Mouse (Mus musculus) liver, postnatal 0 days (tissue): ENCODE results near the gene Col5a2. TPM values are rescaled to one million over a fixed set of nuclear protein-coding genes. Genes with fewer than 3 reads are reported as not detected.

Experiments used
- ATAC-seq: fragments of 200-750 bp; cut with Nextera tagmentation; 2 replicates; pipeline ENCODE4 v1.8.0; 2017; ENCODE audit warnings: mild to moderate bottlenecking, moderate library complexity
- DNase-seq: peaks from one replicate; pipeline ENCODE4 v3.0.0-alpha.2; 2016
- H3K27ac ChIP-seq: fragments of 300-500 bp; sonication (generic); 2 replicates; pipeline ENCODE4 v1.5.1; 2014; ENCODE audit warnings: antibody characterized with exemption, moderate library complexity, mild to moderate bottlenecking, low read depth
- H3K27me3 ChIP-seq: fragments of 300-500 bp; sonication (generic); 2 replicates; pipeline ENCODE4 v1.6.1; 2014; ENCODE audit warnings: low read length, control low read depth, mixed read lengths; ENCODE audit not compliant: insufficient read depth
- H3K36me3 ChIP-seq: fragments of 300-500 bp; sonication (generic); replicated peaks from 2 replicates; pipeline ENCODE4 v1.6.1; 2014; ENCODE audit warnings: mild to moderate bottlenecking, control low read depth, low read length, moderate library complexity, mixed read lengths; ENCODE audit not compliant: insufficient read depth
- H3K4me1 ChIP-seq: fragments of 300-500 bp; sonication (generic); 2 replicates; pipeline ENCODE4 v1.6.1; 2014; ENCODE audit warnings: antibody characterized with exemption, mild to moderate bottlenecking, control low read depth; ENCODE audit not compliant: insufficient read depth
- H3K4me2 ChIP-seq: fragments of 300-500 bp; sonication (generic); 2 replicates; pipeline ENCODE4 v1.6.1; 2014; ENCODE audit warnings: low read depth, mild to moderate bottlenecking, low read length, moderate library complexity, mixed read lengths
- H3K4me3 ChIP-seq: fragments of 300-500 bp; sonication (generic); 2 replicates; pipeline ENCODE4 v1.5.1; 2014; ENCODE audit warnings: low read depth, low read length
- H3K9ac ChIP-seq: fragments of 300-500 bp; sonication (generic); replicated peaks from 2 replicates; pipeline ENCODE4 v1.6.1; 2014; ENCODE audit warnings: mild to moderate bottlenecking, moderate library complexity
- H3K9me3 ChIP-seq: fragments of 300-500 bp; sonication (generic); 2 replicates; pipeline ENCODE4 v1.6.1; 2016; ENCODE audit warnings: mild to moderate bottlenecking, control low read depth, low read length, mixed read lengths
- CTCF ChIP-seq: sonication (generic); IDR thresholded peaks from 2 replicates; pipeline ENCODE4 v1.5.1; 2016; ENCODE audit warnings: antibody characterized with exemption, low read depth
- EP300 ChIP-seq: IDR thresholded peaks from 2 replicates; pipeline ENCODE4 v1.6.1; 2016; ENCODE audit warnings: antibody characterized with exemption, low read depth, mild to moderate bottlenecking
- WGBS: fragments of 180-500 bp; shearing (Covaris S2); extraction: QIAGEN DNeasy Blood & Tissue Kit; methylation state at CpG from one replicate; pipeline ENCODE4 v1.1.7; 2014; ENCODE audit not compliant: insufficient replicate concordance; 5-methylcytosine and 5-hydroxymethylcytosine counted together
- polyA plus RNA-seq: library from polyadenylated mRNA; unstranded; fragments of >200 nt; fragmentation: Nextera tagmentation; extraction: Ambion mirVana; gene quantifications from 2 replicates; pipeline ENCODE4 v1.2.1, GENCODE M21; 2015

Gene Col5a2
- polyA plus RNA-seq, 1 experiment from 2014 or later = 5.2 TPM

DNA sequence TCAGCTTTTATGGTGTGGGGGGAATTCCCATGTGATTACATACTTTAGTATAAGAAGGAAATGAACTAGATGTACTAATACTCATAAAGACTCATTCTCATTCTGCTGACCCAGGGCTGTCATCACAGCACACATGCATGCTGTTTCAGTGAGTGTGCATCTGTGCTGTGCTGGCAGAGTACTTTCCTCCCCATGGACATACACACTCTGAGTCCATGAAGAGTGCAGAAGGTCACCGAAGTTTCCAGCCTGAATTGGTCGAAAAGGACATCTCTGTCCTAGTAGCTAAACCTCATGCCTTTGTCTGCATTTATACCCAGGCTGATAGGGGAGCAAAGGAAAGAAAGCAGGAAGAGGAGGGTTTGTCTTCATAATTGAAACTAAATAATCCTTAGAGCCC lies 83.2 kb downstream of the Col5a2 start:
- no peak overlapping the region for H3K4me2 ChIP-seq
- ATAC-seq = no peak
- 74% methylated on average over 2 of the region's 2 CpGs for WGBS
- no peak for DNase-seq
- no peaks in the 10 kb centered on the region for H3K9me3 ChIP-seq
- H3K4me3 ChIP-seq = no peak overlapping the region
- H3K27ac ChIP-seq = no peak overlapping the region
- TF ChIP-seq CTCF (no peak), EP300 (no peak)
- H3K27me3 ChIP-seq = no peaks in the 10 kb centered on the region
- H3K9ac ChIP-seq = no peak overlapping the region
- H3K36me3 ChIP-seq = no peaks in the 10 kb centered on the region
- no peaks in the 10 kb centered on the region for H3K4me1 ChIP-seq

DNA sequence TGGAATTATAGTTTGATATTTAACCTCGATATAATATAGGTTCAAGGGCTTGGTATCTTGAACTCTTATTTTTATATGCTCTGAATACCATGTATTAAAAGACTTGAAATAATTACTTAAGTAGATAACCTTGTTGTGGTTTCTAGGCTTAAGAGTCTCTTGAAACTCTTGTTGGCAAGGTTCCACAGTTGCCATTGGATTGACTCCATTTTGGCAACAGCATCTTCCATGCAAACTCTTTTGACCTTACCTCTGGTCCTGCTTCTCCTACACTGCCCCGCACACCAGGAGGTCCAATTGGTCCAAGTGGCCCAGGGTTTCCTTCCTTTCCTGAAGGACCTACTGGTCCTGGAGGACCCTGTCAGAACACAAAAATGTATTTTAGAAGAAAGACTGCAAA lies 121.2 kb downstream of the Col5a2 start:
- Histone ChIP-seq H3K27me3 (no peaks in the 10 kb centered on the region), H3K27ac (no peak overlapping the region), H3K4me3 (no peak overlapping the region), H3K9me3 (no peaks in the 10 kb centered on the region), H3K9ac (no peak overlapping the region), H3K4me2 (no peak overlapping the region), H3K4me1 (no peaks in the 10 kb centered on the region), H3K36me3 (no peaks in the 10 kb centered on the region)
- no peak for TF ChIP-seq EP300
- no peak for TF ChIP-seq CTCF
- ATAC-seq (no peak), DNase-seq (no peak)
- 75% methylated on average over 2 of the region's 2 CpGs for WGBS

DNA sequence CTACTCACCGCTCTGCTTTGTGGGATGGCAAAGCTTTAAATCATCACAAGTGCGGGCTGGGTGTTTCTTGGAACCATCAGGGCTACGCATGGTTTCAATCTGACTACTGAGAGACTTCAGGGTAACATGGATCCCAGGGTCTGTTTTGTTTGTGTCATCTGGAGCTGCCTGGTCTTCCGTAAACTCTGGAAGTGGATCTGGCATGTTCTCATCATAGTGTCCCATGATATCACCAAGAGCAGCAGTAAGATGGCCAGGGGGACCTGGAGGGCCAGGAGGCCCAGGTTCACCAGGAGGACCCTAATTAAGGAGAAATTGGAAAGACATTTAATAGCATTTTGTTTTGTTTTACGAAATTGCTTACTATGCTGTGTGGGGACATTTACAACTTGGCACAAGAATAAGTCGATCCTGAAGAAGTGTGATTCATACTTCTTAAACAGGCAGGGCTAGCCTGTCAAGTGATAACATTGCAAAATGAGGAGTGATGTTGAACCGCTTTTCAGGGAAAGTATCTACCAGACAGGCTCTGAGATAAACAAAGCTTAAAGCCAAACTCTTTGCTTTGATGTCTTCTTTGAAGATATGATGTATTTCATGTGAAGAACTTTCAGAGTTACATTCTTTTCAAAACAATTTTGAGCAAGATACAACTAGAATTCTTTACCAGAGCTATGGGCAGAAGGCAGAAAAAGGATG lies 122.9 kb downstream of the Col5a2 start:
- Histone ChIP-seq H3K4me1 (no peaks in the 10 kb centered on the region), H3K27ac (no peak overlapping the region), H3K9ac (no peak overlapping the region), H3K36me3 (no peaks in the 10 kb centered on the region), H3K9me3 (no peaks in the 10 kb centered on the region), H3K4me2 (no peak overlapping the region), H3K27me3 (no peaks in the 10 kb centered on the region), H3K4me3 (no peak overlapping the region)
- TF ChIP-seq CTCF (no peak), EP300 (no peak)
- ATAC-seq = no peak
- WGBS = 71% methylated on average over 7 of the region's 7 CpGs
- no peak for DNase-seq

DNA sequence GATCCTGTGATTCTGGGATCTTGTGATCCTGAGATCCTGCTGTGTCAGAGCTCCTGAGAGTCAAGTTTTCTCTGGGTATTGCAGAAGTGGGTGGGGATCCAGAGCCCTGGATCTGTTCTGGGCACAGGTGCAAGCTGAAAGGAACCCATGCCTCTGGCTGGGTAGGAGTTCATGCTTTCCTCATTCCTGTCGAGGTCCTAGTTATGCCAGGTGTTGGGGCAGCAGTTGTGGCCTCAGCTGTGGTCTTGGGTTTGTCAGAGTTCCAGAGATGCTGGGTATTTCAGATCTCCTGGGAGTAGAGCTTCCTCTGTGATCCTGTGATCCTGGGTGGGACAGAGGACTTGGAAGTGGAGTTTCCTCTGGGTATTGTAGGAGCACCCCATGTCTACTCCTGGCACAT lies 137.7 kb downstream of the Col5a2 start:
- Histone ChIP-seq H3K9ac (no peak overlapping the region), H3K9me3 (no peaks in the 10 kb centered on the region), H3K4me2 (no peak overlapping the region), H3K4me1 (no peaks in the 10 kb centered on the region), H3K27me3 (no peaks in the 10 kb centered on the region), H3K27ac (no peak overlapping the region), H3K4me3 (no peak overlapping the region), H3K36me3 (no peaks in the 10 kb centered on the region)
- ATAC-seq (no peak), DNase-seq (no peak)
- no peak for TF ChIP-seq CTCF
- whole genome bisulfite sequencing = 50% methylated on average over 1 of the region's 1 CpGs

DNA sequence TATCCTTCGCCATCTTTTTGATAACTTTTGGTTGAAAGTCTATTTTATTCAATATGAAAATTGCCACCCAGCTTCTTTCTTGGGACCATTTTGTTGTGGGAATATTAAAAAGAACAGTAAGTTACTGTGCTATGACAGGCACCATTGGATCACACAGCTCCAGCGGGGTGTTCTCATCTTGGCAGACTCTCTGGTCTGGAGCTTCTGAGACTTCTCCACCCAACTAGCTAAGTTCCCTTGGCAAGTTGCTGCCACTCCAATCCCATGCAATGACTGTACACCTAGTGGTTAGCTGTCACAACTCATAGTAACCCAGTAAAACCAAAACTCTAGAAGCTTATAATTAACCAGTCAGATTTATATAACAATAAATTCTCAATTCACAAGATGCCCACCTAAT lies 139.8 kb downstream of the Col5a2 start:
- Histone ChIP-seq H3K9ac (no peak overlapping the region), H3K36me3 (no peaks in the 10 kb centered on the region), H3K4me3 (no peak overlapping the region), H3K27ac (no peak overlapping the region), H3K4me2 (no peak overlapping the region), H3K9me3 (no peaks in the 10 kb centered on the region), H3K27me3 (no peaks in the 10 kb centered on the region), H3K4me1 (no peaks in the 10 kb centered on the region)
- DNase-seq (no peak), ATAC-seq (no peak)
- TF ChIP-seq CTCF (no peak), EP300 (no peak)
- WGBS = 89% methylated on average over 2 of the region's 2 CpGs

DNA sequence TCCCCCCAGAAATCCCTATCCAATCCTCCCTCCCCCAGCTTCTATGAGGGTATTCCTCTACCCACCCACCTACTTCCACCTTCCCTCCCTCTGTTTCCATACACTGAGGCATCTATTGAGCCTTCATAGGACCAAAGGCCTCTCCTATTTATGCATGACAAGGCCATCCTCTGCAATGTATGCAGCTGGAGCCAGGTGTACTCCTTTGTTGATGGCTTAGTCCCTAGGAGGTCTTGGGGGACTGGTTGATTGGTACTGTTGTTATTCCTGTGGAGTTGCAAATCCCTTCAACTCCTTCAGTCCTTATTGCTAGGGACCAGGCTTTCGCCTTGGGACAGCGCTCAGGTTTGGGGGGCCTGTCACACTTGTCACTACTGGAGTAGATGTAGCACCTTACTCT lies 143.4 kb downstream of the Col5a2 start:
- H3K4me2 ChIP-seq = no peak overlapping the region
- ATAC-seq (no peak), DNase-seq (no peak)
- H3K27ac ChIP-seq = no peak overlapping the region
- H3K4me1 ChIP-seq = no peaks in the 10 kb centered on the region
- no peak overlapping the region for H3K4me3 ChIP-seq
- 74% methylated on average over 2 of the region's 2 CpGs for WGBS
- H3K9ac ChIP-seq = no peak overlapping the region
- H3K27me3 ChIP-seq = no peaks in the 10 kb centered on the region
- no peaks in the 10 kb centered on the region for H3K36me3 ChIP-seq
- no peaks in the 10 kb centered on the region for H3K9me3 ChIP-seq
- no peak for TF ChIP-seq CTCF

DNA sequence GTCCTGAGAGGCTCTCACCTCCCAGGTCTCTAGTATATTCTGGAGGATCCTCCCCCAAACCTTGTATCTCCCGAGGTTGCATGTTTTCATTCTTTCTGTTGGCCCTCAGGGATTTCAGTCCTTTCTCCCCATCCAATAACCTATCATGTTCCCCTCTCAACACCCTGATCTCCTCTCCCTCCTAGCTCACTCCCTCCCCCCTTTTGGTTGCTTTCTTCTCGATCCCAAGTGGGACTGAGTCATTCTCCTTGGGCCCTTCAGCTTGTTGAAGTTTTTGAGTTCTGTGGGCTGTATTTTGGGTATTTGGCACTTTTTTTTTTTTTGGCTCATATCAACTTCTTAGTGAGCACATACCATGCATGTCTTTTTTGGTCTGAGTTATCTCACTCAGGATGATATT lies 143.9 kb downstream of the Col5a2 start:
- Histone ChIP-seq H3K4me2 (no peak overlapping the region), H3K4me3 (no peak overlapping the region), H3K36me3 (no peaks in the 10 kb centered on the region), H3K27me3 (no peaks in the 10 kb centered on the region), H3K4me1 (no peaks in the 10 kb centered on the region), H3K9ac (no peak overlapping the region), H3K27ac (no peak overlapping the region), H3K9me3 (no peaks in the 10 kb centered on the region)
- WGBS = 62% methylated on average over 2 of the region's 2 CpGs
- TF ChIP-seq EP300 = no peak
- no peak for TF ChIP-seq CTCF
- ATAC-seq (no peak), DNase-seq (no peak)
